Mouse (Mus musculus) E14TG2a.4 (cell line): ENCODE data around the gene Mtus2.

Experiments used
- CTCF ChIP-seq: conservative IDR thresholded peaks from 2 replicates; pipeline ENCODE4 v1.5.1; 2014; ENCODE audit warnings: low read length
- POU5F1 ChIP-seq: IDR thresholded peaks from 2 replicates; pipeline ENCODE4 v1.6.1; 2014; ENCODE audit warnings: low read length, borderline replicate concordance

- peak; percentile 67 for TF ChIP-seq CTCF
- TF ChIP-seq POU5F1 = no peak
Observed at GRCm38 (mm10) chr5:148239067-148239466, 281.9 kb downstream of the Mtus2 start.
